Mouse (Mus musculus): Measurements from ENCODE around the gene Gm9837. TPM values are rescaled to one million over a fixed set of nuclear protein-coding genes. Genes with fewer than 3 reads are reported as not detected.
A peak's percentile ranks its signal among the peaks of the same experiment; 100 is the strongest.

Gm9837 gene
- polyA plus RNA-seq, 1 experiment: not detected

DNA sequence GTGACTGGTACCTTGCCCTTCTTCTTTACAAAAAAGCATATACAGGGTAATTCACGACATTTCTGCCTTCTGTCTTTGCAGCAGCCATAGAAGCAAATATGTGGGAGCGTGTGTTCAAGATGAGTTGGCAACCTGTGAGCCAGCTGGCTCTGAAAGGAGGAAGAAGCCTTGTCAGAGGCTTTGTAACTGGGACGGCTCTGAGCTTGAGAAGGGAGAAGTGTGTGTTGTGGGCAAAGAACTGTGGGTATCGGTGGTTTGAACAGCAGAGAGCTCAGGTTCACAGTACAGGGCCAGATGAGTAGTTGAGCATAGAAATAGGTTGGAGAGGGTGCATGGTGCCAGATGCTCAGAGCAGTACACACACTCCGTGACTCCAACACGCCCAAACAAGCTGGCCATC is 26.7 kb upstream of the Gm9837 start:
- Histone ChIP-seq H3K27ac (ENCODE audit: insufficient read depth, low read depth, low read length) (no peak overlapping the region), H3K4me1 (ENCODE audit: control insufficient read depth, insufficient read depth, insufficient read length, low read length) (peaks cover 2% of the 10 kb centered on the region; the same call in 1 of the 2 replicates), H3K36me3 (ENCODE audit: control insufficient read depth, insufficient read depth, low read length) (no peaks in the 10 kb centered on the region), H3K4me3 (ENCODE audit: low read depth, low read length) (no peak overlapping the region), H3K27me3 (ENCODE audit: control insufficient read depth, insufficient read depth, low read length) (no peaks in the 10 kb centered on the region)
- TF ChIP-seq POLR2A (IDR thresholded peaks at IDR 0.05; ENCODE audit: low read depth, low read length): no peak
- 58% methylated on average over 6 of the region's 6 CpGs for WGBS

DNA sequence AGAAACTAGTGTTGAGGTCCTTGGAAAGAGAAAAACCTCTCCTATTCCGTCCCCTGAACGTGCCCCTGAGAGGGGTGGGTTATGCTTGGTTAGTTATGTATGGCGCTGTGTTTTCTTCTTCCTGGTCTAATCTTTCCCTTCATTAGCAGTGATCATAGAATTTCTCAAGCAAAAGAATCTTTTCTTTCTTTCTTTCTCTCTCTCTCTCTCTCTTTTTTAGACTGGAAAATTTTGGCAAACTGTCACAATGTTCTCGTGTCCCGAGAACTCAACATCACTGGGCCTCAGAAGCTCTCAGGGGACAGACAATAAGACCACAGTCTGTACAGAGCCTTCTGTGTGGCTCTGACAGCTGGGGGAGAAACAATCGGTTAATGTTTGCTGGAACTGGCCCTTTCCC is 25.1 kb upstream of the Gm9837 start:
- H3K27me3 ChIP-seq (ENCODE audit: control insufficient read depth, insufficient read depth, low read length): no peaks in the 10 kb centered on the region
- no peak overlapping the region for H3K4me3 ChIP-seq (ENCODE audit: low read depth, low read length)
- TF ChIP-seq POLR2A (IDR thresholded peaks at IDR 0.05; ENCODE audit: low read depth, low read length) (no peak), CTCF (IDR thresholded peaks at IDR 0.05; ENCODE audit: extremely low read depth, insufficient read length, insufficient replicate concordance, low read depth, low read length) (no peak)
- peaks cover 4% of the 10 kb centered on the region; the same call in 1 of the 2 replicates for H3K4me1 ChIP-seq (ENCODE audit: control insufficient read depth, insufficient read depth, insufficient read length, low read length)
- WGBS: 83% methylated on average over 6 of the region's 6 CpGs
- H3K36me3 ChIP-seq (ENCODE audit: control insufficient read depth, insufficient read depth, low read length): no peaks in the 10 kb centered on the region
- no peak overlapping the region for H3K27ac ChIP-seq (ENCODE audit: insufficient read depth, low read depth, low read length)

DNA sequence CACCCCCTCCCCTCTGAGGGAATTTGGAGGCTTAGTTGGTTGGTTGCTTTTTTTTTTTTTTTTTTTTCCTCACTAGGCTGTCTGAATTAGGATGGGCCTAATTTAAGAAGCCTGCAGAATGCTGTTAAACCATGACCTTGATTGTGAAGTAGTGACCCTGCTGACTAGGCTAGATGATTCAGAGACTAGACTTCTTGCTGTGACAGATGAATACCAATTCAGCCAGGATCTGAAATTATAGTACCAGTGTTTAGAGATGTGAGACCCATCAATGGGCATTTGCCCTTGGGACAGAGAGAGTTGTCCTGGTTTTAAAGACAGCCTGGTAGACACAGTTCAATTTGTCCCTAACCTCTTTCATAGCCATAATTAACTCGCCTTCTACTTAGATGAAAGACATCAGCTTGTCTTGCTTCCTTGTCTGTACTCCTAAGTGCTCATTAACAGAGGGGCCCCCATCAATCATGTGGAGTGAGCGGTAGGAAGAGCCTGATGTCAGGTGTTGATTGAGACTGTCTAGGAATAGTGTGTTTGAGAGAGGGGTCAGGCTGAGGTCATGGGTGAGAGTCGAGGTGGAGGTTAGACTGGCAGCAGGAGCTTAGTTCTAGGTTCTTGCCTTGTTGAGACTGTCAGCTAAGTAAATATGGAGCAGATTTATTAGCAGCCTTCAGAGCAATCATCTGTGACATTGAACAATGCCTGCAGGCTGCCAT is 23.1 kb upstream of the Gm9837 start:
- TF ChIP-seq POLR2A (IDR thresholded peaks at IDR 0.05; ENCODE audit: low read depth, low read length) (no peak), CTCF (IDR thresholded peaks at IDR 0.05; ENCODE audit: extremely low read depth, insufficient read length, insufficient replicate concordance, low read depth, low read length) (no peak)
- no peak overlapping the region for H3K27ac ChIP-seq (ENCODE audit: insufficient read depth, low read depth, low read length)
- H3K27me3 ChIP-seq (ENCODE audit: control insufficient read depth, insufficient read depth, low read length): no peaks in the 10 kb centered on the region
- no peak overlapping the region for H3K4me3 ChIP-seq (ENCODE audit: low read depth, low read length)
- peaks cover 4% of the 10 kb centered on the region; the same call in 1 of the 2 replicates for H3K4me1 ChIP-seq (ENCODE audit: control insufficient read depth, insufficient read depth, insufficient read length, low read length)
- WGBS: 73% methylated on average over 3 of the region's 3 CpGs
- no peaks in the 10 kb centered on the region for H3K36me3 ChIP-seq (ENCODE audit: control insufficient read depth, insufficient read depth, low read length)

DNA sequence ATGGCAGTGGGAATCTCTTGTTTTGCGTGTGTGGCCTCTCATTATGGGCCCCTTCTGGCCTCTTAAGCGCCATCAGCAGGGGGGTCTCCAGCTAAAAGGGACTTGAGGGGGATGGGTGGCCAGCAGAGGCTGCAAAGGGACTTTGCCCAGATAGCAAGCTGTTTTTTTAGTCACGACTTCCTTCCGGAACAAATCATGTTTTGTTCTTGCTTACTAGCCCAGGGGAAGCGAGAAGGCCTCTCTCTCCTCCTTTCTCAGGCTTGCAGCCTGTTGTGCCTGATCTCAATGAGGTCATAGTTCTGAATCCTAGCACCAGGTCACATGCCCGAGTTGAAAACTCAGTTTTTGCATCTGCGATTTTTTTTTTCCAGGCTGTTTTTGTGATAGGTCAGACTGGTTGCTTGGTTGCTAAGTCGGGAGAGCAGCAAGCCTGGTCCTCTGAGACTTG is 21.7 kb upstream of the Gm9837 start:
- H3K27me3 ChIP-seq (ENCODE audit: control insufficient read depth, insufficient read depth, low read length): no peaks in the 10 kb centered on the region
- 34% methylated on average over 8 of the region's 8 CpGs for WGBS
- H3K4me1 ChIP-seq (ENCODE audit: control insufficient read depth, insufficient read depth, insufficient read length, low read length): peaks cover 8% of the 10 kb centered on the region; the same call in 1 of the 2 replicates
- H3K4me3 ChIP-seq (ENCODE audit: low read depth, low read length): no peak overlapping the region
- no peak overlapping the region for H3K27ac ChIP-seq (ENCODE audit: insufficient read depth, low read depth, low read length)
- TF ChIP-seq POLR2A (IDR thresholded peaks at IDR 0.05; ENCODE audit: low read depth, low read length) (no peak), CTCF (IDR thresholded peaks at IDR 0.05; ENCODE audit: extremely low read depth, insufficient read length, insufficient replicate concordance, low read depth, low read length) (no peak)
- no peaks in the 10 kb centered on the region for H3K36me3 ChIP-seq (ENCODE audit: control insufficient read depth, insufficient read depth, low read length)

GRCm38 (mm10) chr11:53489421-53489820 is 19.1 kb upstream of the Gm9837 start:
- H3K36me3 ChIP-seq (ENCODE audit: control insufficient read depth, insufficient read depth, low read length): no peaks in the 10 kb centered on the region
- H3K4me1 ChIP-seq (ENCODE audit: control insufficient read depth, insufficient read depth, insufficient read length, low read length): peaks cover 10% of the 10 kb centered on the region; the same call in 1 of the 2 replicates
- 89% methylated on average over 9 of the region's 9 CpGs for WGBS
- H3K27me3 ChIP-seq (ENCODE audit: control insufficient read depth, insufficient read depth, low read length): no peaks in the 10 kb centered on the region
- H3K4me3 ChIP-seq (ENCODE audit: low read depth, low read length): no peak overlapping the region
- no peak for TF ChIP-seq POLR2A (IDR thresholded peaks at IDR 0.05; ENCODE audit: low read depth, low read length)
- no peak for TF ChIP-seq CTCF (IDR thresholded peaks at IDR 0.05; ENCODE audit: extremely low read depth, insufficient read length, insufficient replicate concordance, low read depth, low read length)
- H3K27ac ChIP-seq (ENCODE audit: insufficient read depth, low read depth, low read length): no peak overlapping the region

GRCm38 (mm10) chr11:53489007-53489406 is 18.7 kb upstream of the Gm9837 start:
- Histone ChIP-seq H3K27me3 (ENCODE audit: control insufficient read depth, insufficient read depth, low read length) (no peaks in the 10 kb centered on the region), H3K36me3 (ENCODE audit: control insufficient read depth, insufficient read depth, low read length) (no peaks in the 10 kb centered on the region), H3K27ac (ENCODE audit: insufficient read depth, low read depth, low read length) (no peak overlapping the region), H3K4me3 (ENCODE audit: low read depth, low read length) (no peak overlapping the region), H3K4me1 (ENCODE audit: control insufficient read depth, insufficient read depth, insufficient read length, low read length) (peaks cover 10% of the 10 kb centered on the region; the same call in 1 of the 2 replicates)
- TF ChIP-seq POLR2A (IDR thresholded peaks at IDR 0.05; ENCODE audit: low read depth, low read length) (no peak), CTCF (IDR thresholded peaks at IDR 0.05; ENCODE audit: extremely low read depth, insufficient read length, insufficient replicate concordance, low read depth, low read length) (no peak)
- 98% methylated on average over 5 of the region's 5 CpGs for WGBS

- TF ChIP-seq CTCF (IDR thresholded peaks at IDR 0.05; ENCODE audit: extremely low read depth, insufficient read length, insufficient replicate concordance, low read depth, low read length) (no peak), POLR2A (IDR thresholded peaks at IDR 0.05; ENCODE audit: low read depth, low read length) (no peak)
- 18% methylated on average over 27 of the region's 27 CpGs for WGBS
- Histone ChIP-seq H3K36me3 (ENCODE audit: control insufficient read depth, insufficient read depth, low read length) (no peaks in the 10 kb centered on the region), H3K27ac (ENCODE audit: insufficient read depth, low read depth, low read length) (no peak overlapping the region), H3K4me3 (ENCODE audit: low read depth, low read length) (peak overlapping the region; percentile 37), H3K27me3 (ENCODE audit: control insufficient read depth, insufficient read depth, low read length) (no peaks in the 10 kb centered on the region), H3K4me1 (ENCODE audit: control insufficient read depth, insufficient read depth, insufficient read length, low read length) (peaks cover 14% of the 10 kb centered on the region; the same call in 1 of the 2 replicates)
Observed at GRCm38 (mm10) chr11:53486822-53487594, 16.7 kb upstream of the Gm9837 start.

Measured in small intestine, adult 2 months (tissue).